Mouse (Mus musculus): ENCODE measurements around the gene Sema4g. TPM values are rescaled to one million over a fixed set of nuclear protein-coding genes. Genes with fewer than 3 reads are reported as not detected.

Gene Sema4g
- polyA plus RNA-seq (2012; rRNA removed) = 40.3 and 59.8 TPM in 2 replicates

DNA sequence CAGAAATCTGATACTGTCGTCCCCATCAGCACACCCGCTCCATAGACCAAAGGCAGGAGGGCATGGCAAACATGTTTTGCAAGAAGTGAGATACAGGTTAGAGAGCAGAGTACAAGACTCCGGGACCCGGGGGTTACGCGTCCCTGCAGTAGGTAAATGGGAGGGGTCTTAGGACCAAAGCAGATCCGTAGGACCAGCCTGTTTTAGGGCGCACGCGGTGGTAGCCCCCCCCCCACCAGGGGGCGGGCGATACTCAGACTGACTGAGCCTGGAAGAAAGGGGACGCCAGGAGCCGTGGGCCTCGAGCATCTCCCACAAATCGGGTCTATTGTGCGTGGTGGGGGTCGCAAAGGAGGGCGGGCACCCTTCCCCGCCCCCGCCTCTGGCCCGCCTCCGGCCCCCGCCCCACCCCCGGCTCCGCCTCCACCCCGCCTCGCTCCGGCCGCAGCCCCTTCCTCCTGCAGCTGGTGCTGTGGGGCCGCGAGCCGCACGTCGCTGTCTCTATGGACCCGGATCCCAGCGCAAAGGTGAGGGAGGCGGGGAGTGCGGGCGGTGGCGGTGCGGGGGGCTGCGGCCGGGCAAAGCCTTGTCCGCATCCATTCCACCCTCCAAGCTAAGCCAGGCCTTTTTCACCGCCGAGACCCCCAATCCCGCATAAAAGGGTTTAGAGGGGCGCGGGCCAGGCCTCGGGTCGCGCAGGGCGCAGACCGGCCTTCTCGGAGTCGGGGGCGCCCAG, at the start of gene Sema4g:
Gene Sema4g (plus strand): TSS at position 271 of the 736 bp plus-strand sequence.

DNA sequence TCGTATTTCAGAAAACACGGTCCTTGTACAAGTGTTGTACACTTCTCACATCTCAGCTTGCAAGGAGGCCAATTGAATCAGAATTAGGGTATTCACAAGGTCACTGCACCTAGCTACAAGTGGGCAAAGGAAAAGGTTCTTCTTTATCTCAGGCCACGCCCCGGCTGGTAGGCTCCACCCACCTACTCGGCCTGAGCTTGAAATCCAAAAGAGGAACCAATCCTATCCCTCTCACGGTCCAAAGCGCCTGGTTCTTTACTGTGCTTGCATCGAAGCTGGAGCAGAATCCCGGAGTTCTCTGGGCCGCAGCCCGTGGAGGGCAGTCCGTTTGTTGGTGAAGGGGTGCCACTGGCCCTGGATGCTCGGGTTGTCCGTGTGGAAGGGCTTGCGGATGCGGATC, 16.5 kb downstream of the Sema4g start, which contains the start of gene Twnk:
Gene Twnk (plus strand): TSS at position 220 of the 400 bp plus-strand sequence.

DNA sequence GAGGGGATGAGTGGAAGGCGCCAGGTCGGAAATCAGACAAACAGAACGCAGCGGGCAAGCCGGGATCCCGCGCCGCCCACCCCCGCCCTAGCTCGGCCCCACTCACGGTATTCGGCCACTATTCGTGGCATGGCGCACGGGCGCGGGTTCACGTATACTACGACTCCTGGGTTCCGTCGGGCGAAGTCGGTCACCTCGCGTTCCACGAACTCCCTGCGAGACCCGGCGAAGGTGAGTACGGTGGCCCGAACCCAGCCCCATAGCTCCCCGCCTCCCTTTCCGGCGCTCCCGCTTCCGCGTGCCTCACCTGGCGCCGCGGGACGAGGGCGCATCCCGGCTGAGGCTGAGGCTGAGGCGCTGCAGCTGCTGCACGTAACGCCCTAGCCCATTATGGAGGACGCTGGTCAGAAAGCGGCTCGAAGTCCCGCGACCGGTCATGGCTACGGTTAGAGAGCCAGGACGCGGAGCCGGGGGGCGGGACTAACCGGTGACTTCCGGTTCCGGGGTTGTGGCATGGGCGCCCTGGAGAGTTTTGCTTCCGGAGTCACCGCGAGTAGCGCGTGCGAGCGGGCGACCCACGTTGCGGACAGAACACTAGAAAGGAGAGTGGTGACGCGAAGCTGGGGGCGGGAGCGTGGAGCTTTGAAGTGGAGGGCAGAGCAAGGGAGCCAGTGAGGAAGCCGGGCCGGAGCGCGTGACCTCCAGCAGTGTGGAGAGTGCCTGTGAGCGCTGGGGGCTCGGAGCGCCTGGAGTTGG, 17.2 kb downstream of the Sema4g start, which contains the start of gene Mrpl43:
Gene Mrpl43 (minus strand): TSS at position 486 of the 756 bp plus-strand sequence.

DNA sequence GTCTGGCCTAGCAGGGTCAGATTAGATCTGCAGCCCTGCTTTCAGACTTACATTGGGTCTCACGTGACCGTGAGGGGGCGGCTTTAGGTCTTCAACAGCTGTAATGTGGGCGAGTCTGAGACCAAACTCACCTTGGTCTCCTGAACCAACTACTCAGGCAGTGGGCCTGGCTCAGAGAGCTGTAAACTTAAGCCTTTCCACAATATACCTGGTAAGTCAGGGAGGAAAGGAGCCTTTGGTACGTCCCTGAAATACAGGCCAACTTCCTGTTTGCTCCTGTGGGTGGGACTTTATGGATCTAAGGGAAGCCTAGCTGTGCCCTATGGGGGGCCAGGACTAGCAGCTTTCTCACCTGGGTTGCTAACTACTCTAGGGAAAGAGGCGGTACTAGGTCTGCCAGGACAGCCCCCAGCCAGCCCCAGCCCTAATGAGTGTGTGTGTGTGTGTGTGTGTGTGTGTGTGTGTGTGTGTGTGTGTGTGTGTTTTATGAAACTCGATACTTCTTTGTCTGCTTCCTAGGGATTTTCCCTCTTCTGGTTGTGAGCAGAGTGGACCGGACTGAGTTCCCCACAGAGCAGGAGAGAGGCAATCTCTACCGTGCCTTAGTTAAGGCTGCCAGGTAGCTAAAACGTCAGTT, 25.6 kb downstream of the Sema4g start, which contains the start of gene Lzts2:
Gene Lzts2 (plus strand): TSS at position 80 of the 637 bp plus-strand sequence.

DNA sequence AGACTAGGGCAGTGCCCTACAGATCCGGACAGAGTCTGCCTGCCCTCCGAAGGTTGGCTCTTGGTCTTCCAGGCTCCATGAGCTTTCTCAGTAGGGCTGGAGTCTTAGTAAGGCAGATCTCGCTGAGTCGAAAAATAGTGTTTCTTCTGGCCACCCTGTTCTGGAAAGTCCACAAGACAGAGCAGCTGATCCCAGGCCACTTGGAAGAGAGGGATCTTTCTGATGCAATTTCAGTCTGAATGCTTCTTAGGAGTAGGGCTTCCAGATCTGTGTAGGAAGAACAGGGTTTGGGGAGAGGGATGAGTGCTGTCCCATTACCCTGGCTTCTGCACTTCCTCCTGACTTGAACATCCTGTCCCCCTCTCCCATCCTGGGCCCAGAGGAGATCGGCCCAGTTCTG, 56.8 kb downstream of the Sema4g start, which contains the start of gene Pdzd7:
Gene Pdzd7 (minus strand): TSS at position 67 of the 400 bp plus-strand sequence.

DNA sequence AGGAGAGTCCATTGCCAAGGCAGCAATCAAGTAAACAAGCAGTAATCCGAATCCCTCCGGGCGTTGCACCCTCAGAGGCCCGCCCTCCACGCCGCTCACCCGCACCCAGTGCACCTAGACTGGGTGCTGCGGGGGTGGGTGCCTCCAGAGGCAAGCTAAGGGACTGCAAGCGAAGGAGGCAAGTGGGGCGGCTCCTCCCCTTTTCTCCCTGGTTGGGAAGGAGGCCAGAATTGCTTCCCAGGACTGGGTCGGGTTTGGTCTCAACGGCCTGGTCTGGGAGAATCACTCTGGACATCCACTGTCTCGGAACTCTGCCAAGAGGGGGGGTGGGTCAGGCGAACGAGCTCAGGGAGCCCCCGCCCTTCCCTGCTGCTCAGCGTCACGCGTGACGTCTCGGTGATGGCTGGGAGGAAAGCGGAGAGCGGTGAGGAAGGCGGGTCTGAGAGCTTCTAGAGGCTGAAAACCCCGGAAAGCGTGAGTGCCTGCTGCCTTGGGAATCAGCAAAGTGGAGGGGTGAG, 58.6 kb downstream of the Sema4g start, which contains the start of gene Sfxn3:
Gene Sfxn3 (plus strand): TSS at position 87 of the 518 bp plus-strand sequence.

Other genes starting within 250 kb of the Sema4g start
- gene Pax2, start 233.1 kb upstream of the Sema4g start, polyA plus RNA-seq (2012; rRNA removed) = 1.8 and 7.1 TPM in 2 replicates
- gene Slf2, start 58.0 kb upstream of the Sema4g start, polyA plus RNA-seq (2012; rRNA removed) = 31.0 and 39.3 TPM in 2 replicates
- 20.4 and 25.2 TPM in 2 replicates for gene Twnk, start 16.6 kb downstream of the Sema4g start, polyA plus RNA-seq (2012; rRNA removed)
- 52.5 and 70.7 TPM in 2 replicates for gene Mrpl43, start 17.3 kb downstream of the Sema4g start, polyA plus RNA-seq (2012; rRNA removed)
- 71.5 and 90.2 TPM in 2 replicates for gene Lzts2, start 25.3 kb downstream of the Sema4g start, polyA plus RNA-seq (2012; rRNA removed)
- gene Pdzd7, start 56.6 kb downstream of the Sema4g start, polyA plus RNA-seq (2012; rRNA removed) = 1.1 and 1.2 TPM in 2 replicates
- gene Sfxn3, start 58.4 kb downstream of the Sema4g start, polyA plus RNA-seq (2012; rRNA removed) = 15.0 and 24.1 TPM in 2 replicates
- gene Kazald1, start 86.1 kb downstream of the Sema4g start, polyA plus RNA-seq (2012; rRNA removed) = 0.77 and 1.4 TPM in 2 replicates
- gene Tlx1, start 161.6 kb downstream of the Sema4g start, polyA plus RNA-seq (2012; rRNA removed) = 1.0 and 1.7 TPM in 2 replicates
- gene Lbx1, start 246.7 kb downstream of the Sema4g start, polyA plus RNA-seq (2012; rRNA removed) = 0.06 and 3.5 TPM in 2 replicates